Mouse (Mus musculus) neural tube, embryonic 14.5 days (tissue): ENCODE results near the gene C8b. TPM values are rescaled to one million over a fixed set of nuclear protein-coding genes. Genes with fewer than 3 reads are reported as not detected.
A peak's percentile ranks its signal among the peaks of the same experiment; 100 is the strongest.

Source experiments
- ATAC-seq: fragments of 200-750 bp; cut with Nextera tagmentation; 2 replicates; pipeline ENCODE4 v1.8.0; 2017; ENCODE audit warnings: low read depth, mild to moderate bottlenecking, moderate TSS enrichment, moderate library complexity
- H3K27ac ChIP-seq: fragments of 300-500 bp; sonication (generic); 2 replicates; pipeline ENCODE4 v1.5.1; 2014; ENCODE audit warnings: low read depth, mild to moderate bottlenecking, control low read depth, low read length, moderate library complexity, mixed read lengths
- H3K27me3 ChIP-seq: fragments of 300-500 bp; sonication (generic); 2 replicates; pipeline ENCODE4 v1.6.1; 2014; ENCODE audit warnings: low read length; ENCODE audit not compliant: control insufficient read depth, insufficient read depth
- H3K36me3 ChIP-seq: fragments of 300-500 bp; sonication (generic); 2 replicates; pipeline ENCODE4 v1.6.1; 2014; ENCODE audit warnings: low read length, mixed read lengths; ENCODE audit not compliant: control insufficient read depth, insufficient read depth
- H3K4me1 ChIP-seq: fragments of 300-500 bp; sonication (generic); 2 replicates; pipeline ENCODE4 v1.6.1; 2014; ENCODE audit warnings: low read length; ENCODE audit not compliant: control insufficient read depth, insufficient read depth
- H3K4me2 ChIP-seq: fragments of 300-500 bp; sonication (generic); 2 replicates; pipeline ENCODE4 v1.6.1; 2014; ENCODE audit warnings: mild to moderate bottlenecking, low read depth, low read length, control low read depth
- H3K4me3 ChIP-seq: fragments of 300-500 bp; sonication (generic); 2 replicates; pipeline ENCODE4 v1.5.1; 2014; ENCODE audit warnings: low read depth, low read length, control low read depth, mixed read lengths
- H3K9ac ChIP-seq: fragments of 300-500 bp; sonication (generic); replicated peaks from 2 replicates; pipeline ENCODE4 v1.6.1; 2014; ENCODE audit warnings: low read depth, mild to moderate bottlenecking, control low read depth, low read length, mixed read lengths
- H3K9me3 ChIP-seq: fragments of 300-500 bp; sonication (generic); 2 replicates; pipeline ENCODE4 v1.6.1; 2016; ENCODE audit warnings: low read length; ENCODE audit not compliant: control insufficient read depth
- WGBS: fragments of 180-500 bp; shearing (Covaris S2); extraction: QIAGEN DNeasy Blood & Tissue Kit; methylation state at CpG from one replicate; pipeline ENCODE4 v1.1.7; 2014; 5-methylcytosine and 5-hydroxymethylcytosine counted together
- polyA plus RNA-seq: library from polyadenylated mRNA; unstranded; fragments of >200 nt; fragmentation: Nextera tagmentation; extraction: Ambion mirVana; gene quantifications from 2 replicates; pipeline ENCODE4 v1.2.1, GENCODE M21; 2014

The C8b gene
- polyA plus RNA-seq, 1 experiment from 2014 or later = 0.52 TPM

DNA sequence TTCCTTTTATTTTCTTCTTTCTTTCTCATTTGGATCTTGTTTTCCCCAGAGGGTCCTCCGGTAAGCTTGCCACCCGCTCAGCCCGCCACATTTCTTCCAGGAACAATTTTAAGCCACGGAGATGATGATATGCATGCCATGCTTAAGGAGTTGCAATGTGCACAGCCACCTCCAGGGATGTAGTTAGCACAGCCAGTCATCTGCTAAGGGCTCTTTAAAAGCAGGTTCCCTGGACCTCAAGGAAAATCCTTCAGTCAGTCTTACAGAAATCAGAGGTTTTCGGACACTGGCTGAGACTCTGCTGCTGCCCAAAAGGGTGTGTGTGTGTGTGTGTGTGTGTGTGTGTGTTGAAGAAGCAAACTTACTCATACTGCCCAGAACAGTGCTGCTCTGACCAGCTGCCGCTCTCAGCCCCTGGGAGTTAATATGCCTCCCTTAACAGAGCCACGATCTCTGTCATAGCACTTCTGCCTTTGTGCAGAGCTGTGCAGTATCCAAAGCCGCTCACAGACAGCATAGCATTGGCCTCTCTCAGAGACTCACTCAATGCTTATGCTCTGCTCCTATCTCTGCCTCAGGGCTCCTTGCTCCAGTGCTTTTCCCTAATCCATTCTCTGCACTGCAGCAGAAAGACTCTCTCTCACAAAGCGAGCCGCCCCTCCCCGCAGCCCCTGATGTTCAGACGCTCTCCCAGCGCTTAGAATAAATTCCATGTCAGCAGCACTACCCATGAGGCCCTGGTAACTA lies 5.1 kb upstream of the C8b start:
- no peaks in the 10 kb centered on the region for H3K36me3 ChIP-seq
- peak overlapping the region; percentile 25 for H3K27ac ChIP-seq
- H3K27me3 ChIP-seq = no peaks in the 10 kb centered on the region
- no peaks in the 10 kb centered on the region for H3K9me3 ChIP-seq
- H3K4me3 ChIP-seq = no peak overlapping the region
- ATAC-seq = peak; percentile 89
- H3K4me1 ChIP-seq = no peaks in the 10 kb centered on the region
- H3K4me2 ChIP-seq = no peak overlapping the region
- H3K9ac ChIP-seq = no peak overlapping the region
- whole genome bisulfite sequencing = 45% methylated on average over 13 of the region's 13 CpGs

- H3K9me3 ChIP-seq = no peaks in the 10 kb centered on the region
- H3K9ac ChIP-seq = no peak overlapping the region
- no peak overlapping the region for H3K4me2 ChIP-seq
- WGBS = 84% methylated on average over 4 of the region's 4 CpGs
- no peak overlapping the region for H3K27ac ChIP-seq
- H3K27me3 ChIP-seq = no peaks in the 10 kb centered on the region
- H3K4me1 ChIP-seq = no peaks in the 10 kb centered on the region
- H3K36me3 ChIP-seq = no peaks in the 10 kb centered on the region
- no peak for ATAC-seq
- no peak overlapping the region for H3K4me3 ChIP-seq
Observed at GRCm38 (mm10) chr4:104768190-104768589, 2.1 kb downstream of the C8b start.

- Histone ChIP-seq H3K9ac (no peak overlapping the region), H3K27me3 (no peaks in the 10 kb centered on the region), H3K9me3 (no peaks in the 10 kb centered on the region), H3K27ac (no peak overlapping the region), H3K36me3 (no peaks in the 10 kb centered on the region), H3K4me3 (no peak overlapping the region), H3K4me2 (no peak overlapping the region), H3K4me1 (no peaks in the 10 kb centered on the region)
- WGBS = 83% methylated on average over 8 of the region's 8 CpGs
- ATAC-seq = no peak
Observed at GRCm38 (mm10) chr4:104769602-104770001, 3.5 kb downstream of the C8b start.

DNA sequence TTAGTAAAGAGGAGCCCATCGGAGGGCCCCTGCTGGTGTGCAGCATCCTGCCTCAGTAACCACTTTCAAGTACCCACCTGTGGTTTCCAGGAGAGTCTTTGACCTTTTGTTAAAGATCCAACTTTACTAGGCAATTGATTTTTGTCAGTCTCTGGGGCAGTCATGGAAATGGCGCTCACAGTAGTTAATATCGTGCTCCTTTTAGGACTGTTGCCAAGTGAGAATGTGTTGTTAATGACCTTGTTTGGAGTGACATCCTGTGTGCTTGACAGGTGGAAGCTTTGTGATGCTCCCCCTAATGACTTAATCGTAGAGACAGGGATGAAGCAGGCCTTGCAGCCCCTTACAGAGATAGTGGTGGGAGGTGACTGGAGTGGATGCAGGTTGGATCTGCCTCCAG lies 4.2 kb downstream of the C8b start:
- H3K27ac ChIP-seq = no peak overlapping the region
- no peaks in the 10 kb centered on the region for H3K4me1 ChIP-seq
- H3K4me3 ChIP-seq = no peak overlapping the region
- no peaks in the 10 kb centered on the region for H3K27me3 ChIP-seq
- ATAC-seq = no peak
- no peak overlapping the region for H3K4me2 ChIP-seq
- 50% methylated on average over 4 of the region's 4 CpGs for WGBS
- H3K9ac ChIP-seq = no peak overlapping the region
- H3K9me3 ChIP-seq = no peaks in the 10 kb centered on the region
- no peaks in the 10 kb centered on the region for H3K36me3 ChIP-seq

DNA sequence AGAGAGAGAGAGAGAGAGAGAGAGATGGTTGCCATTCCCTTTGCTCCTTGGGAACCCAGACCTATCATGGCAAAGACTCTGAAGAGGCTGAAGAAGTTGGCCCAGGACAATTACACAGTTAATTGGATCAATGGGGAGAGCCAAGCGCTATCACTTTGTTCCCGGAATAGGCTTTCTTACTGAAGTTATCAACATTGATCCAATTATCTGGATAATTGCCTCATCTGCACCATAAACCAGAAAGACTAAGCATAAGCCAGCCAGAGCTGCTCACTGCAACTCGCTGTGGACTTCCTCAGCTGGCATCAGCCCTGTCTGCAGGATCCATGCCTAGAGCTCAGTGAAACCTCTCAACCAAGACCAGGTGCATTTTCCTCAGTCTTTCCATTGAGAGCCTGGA lies 9.5 kb downstream of the C8b start:
- WGBS = 62% methylated on average over 3 of the region's 3 CpGs
- Histone ChIP-seq H3K4me1 (no peaks in the 10 kb centered on the region), H3K4me3 (no peak overlapping the region), H3K36me3 (no peaks in the 10 kb centered on the region), H3K9ac (no peak overlapping the region), H3K27ac (no peak overlapping the region), H3K4me2 (no peak overlapping the region), H3K9me3 (no peaks in the 10 kb centered on the region), H3K27me3 (no peaks in the 10 kb centered on the region)
- ATAC-seq = no peak

GRCm38 (mm10) chr4:104779460-104779859 lies 13.3 kb downstream of the C8b start:
- ATAC-seq = no peak
- Histone ChIP-seq H3K9me3 (no peaks in the 10 kb centered on the region), H3K4me1 (no peaks in the 10 kb centered on the region), H3K4me2 (no peak overlapping the region), H3K27me3 (no peaks in the 10 kb centered on the region), H3K27ac (no peak overlapping the region), H3K9ac (no peak overlapping the region), H3K4me3 (no peak overlapping the region), H3K36me3 (no peaks in the 10 kb centered on the region)
- WGBS = 87% methylated on average over 5 of the region's 5 CpGs

DNA sequence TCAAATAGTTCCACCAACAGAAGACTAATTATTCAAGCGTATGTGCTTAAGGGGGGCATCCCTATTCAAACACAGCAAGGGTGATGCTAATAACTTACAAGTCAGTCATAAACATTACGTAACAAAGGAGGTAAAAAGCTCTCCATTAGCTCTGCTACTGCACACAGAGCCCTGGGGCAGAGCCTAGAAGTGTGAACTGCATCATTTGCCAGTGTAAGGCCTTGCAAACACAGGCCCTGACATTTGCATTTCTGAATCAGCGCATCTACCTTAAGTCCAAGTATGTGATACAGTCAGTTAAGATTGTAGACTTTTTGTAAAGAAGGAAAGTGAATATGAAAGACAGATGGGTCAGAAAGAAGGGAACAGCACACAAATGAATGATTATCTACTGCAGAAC lies 15.3 kb downstream of the C8b start:
- Histone ChIP-seq H3K9ac (no peak overlapping the region), H3K27me3 (no peaks in the 10 kb centered on the region), H3K4me2 (no peak overlapping the region), H3K36me3 (no peaks in the 10 kb centered on the region), H3K27ac (no peak overlapping the region), H3K4me1 (no peaks in the 10 kb centered on the region), H3K4me3 (no peak overlapping the region), H3K9me3 (no peaks in the 10 kb centered on the region)
- no peak for ATAC-seq
- 72% methylated on average over 3 of the region's 3 CpGs for WGBS

- Histone ChIP-seq H3K27ac (no peak overlapping the region), H3K9me3 (no peaks in the 10 kb centered on the region), H3K36me3 (no peaks in the 10 kb centered on the region), H3K4me1 (no peaks in the 10 kb centered on the region), H3K4me3 (no peak overlapping the region), H3K27me3 (no peaks in the 10 kb centered on the region), H3K4me2 (no peak overlapping the region), H3K9ac (no peak overlapping the region)
- WGBS = 87% methylated on average over 4 of the region's 4 CpGs
- ATAC-seq = no peak
Observed at GRCm38 (mm10) chr4:104782346-104782745, 16.2 kb downstream of the C8b start.

GRCm38 (mm10) chr4:104792111-104792510 lies 26.0 kb downstream of the C8b start:
- Histone ChIP-seq H3K27me3 (no peaks in the 10 kb centered on the region), H3K4me2 (no peak overlapping the region), H3K36me3 (no peaks in the 10 kb centered on the region), H3K27ac (no peak overlapping the region), H3K4me1 (no peaks in the 10 kb centered on the region), H3K9me3 (no peaks in the 10 kb centered on the region), H3K9ac (no peak overlapping the region), H3K4me3 (no peak overlapping the region)
- no peak for ATAC-seq
- 96% methylated on average over 4 of the region's 4 CpGs for WGBS
